Mouse (Mus musculus): ENCODE measurements around the gene Sp2.

- TF ChIP-seq CTCF (IDR thresholded peaks at IDR 0.05; ENCODE audit: low read depth) (peak; percentile 18; the same call in 1 of the 2 replicates), EP300 (IDR thresholded peaks at IDR 0.05; ENCODE audit: low read depth) (no peak)
Measured at GRCm38 (mm10) chr11:96956009-96956724, 26.6 kb downstream of the Sp2 start.
